Mouse (Mus musculus) heart, adult 2 months (tissue): ENCODE results near the gene Mup11. TPM values are rescaled to one million over a fixed set of nuclear protein-coding genes. Genes with fewer than 3 reads are reported as not detected.
"Not testable (repeated sequence)": the region's sequence is repeated elsewhere in the genome, so short reads cannot be mapped to it uniquely, and the experiment has no call there.

Experiments
- DNase-seq, 2 experiments: peaks; one replicate each; pipeline ENCODE4 v3.0.0; 2021
- H3K27ac ChIP-seq: fragments of 200-600 bp; 2 replicates; pipeline ENCODE4 v1.8.1; 2022
- H3K27me3 ChIP-seq: fragments of 200-500 bp; 2 replicates; pipeline ENCODE4 v1.6.1; 2012; ENCODE audit warnings: mild to moderate bottlenecking, low read length, inconsistent platforms, mixed read lengths; ENCODE audit not compliant: control insufficient read depth, insufficient read depth
- H3K36me3 ChIP-seq: fragments of 200-500 bp; 2 replicates; pipeline ENCODE4 v1.6.1; 2012; ENCODE audit warnings: low read length, inconsistent platforms; ENCODE audit not compliant: control insufficient read depth, insufficient read depth
- H3K4me1 ChIP-seq: fragments of 200-500 bp; 2 replicates; pipeline ENCODE4 v1.6.1; 2011; ENCODE audit warnings: low read length; ENCODE audit not compliant: control insufficient read depth, insufficient read depth
- H3K4me3 ChIP-seq: fragments of 200-600 bp; 2 replicates; pipeline ENCODE4 v1.8.1; 2022
- H3K79me2 ChIP-seq: fragments of 200-500 bp; replicated peaks from 2 replicates; pipeline ENCODE4 v1.6.1; 2012; ENCODE audit warnings: mild to moderate bottlenecking, inconsistent platforms, low read length, moderate library complexity, mixed read lengths; ENCODE audit not compliant: control insufficient read depth, insufficient read depth
- H3K9ac ChIP-seq: fragments of 200-500 bp; 2 replicates; pipeline ENCODE4 v1.6.1; 2012; ENCODE audit warnings: low read depth, mild to moderate bottlenecking, control low read depth, inconsistent platforms, low read length, mixed read lengths
- WGBS: fragments of 180-500 bp; shearing (Covaris S2); methylation state at CpG from one replicate; pipeline ENCODE4 v1.1.7; 2018; 5-methylcytosine and 5-hydroxymethylcytosine counted together
- intact Hi-C: fragments of 180-260 bp; cut with DNase I; formaldehyde crosslinking; loops from one replicate; pipeline ENCODE4 v1.15.1; 2025
- long read RNA-seq: library from polyadenylated mRNA; stranded (forward); transcript quantifications from one replicate; pipeline ENCODE4 v2.0.0, GENCODE M21; 2021
- polyA plus RNA-seq: library from polyadenylated mRNA; depleted of rRNA; stranded (reverse); fragments of >200 nt; gene quantifications from 2 replicates; pipeline ENCODE4 v1.2.3, GENCODE M21; 2012; rRNA removed
- total RNA-seq, 2 experiments: library from RNA; stranded (reverse); gene quantifications; 2 replicates each; pipeline ENCODE4 v1.2.3; 2021

Mup11 gene
- total RNA-seq: not detected
- polyA plus RNA-seq: not detected in 2 replicates
- long read RNA-seq: 0 reads

- 75% methylated on average over 4 of the region's 5 CpGs for WGBS
- H3K27ac ChIP-seq, H3K36me3 ChIP-seq, intact Hi-C loops, H3K9ac ChIP-seq, H3K79me2 ChIP-seq, H3K27me3 ChIP-seq, DNase-seq, H3K4me1 ChIP-seq, H3K4me3 ChIP-seq: not testable (repeated sequence)
Observed at GRCm38 (mm10) chr4:60662311-60662710, at the start of gene Mup11. Gene Mup11 (minus strand): TSS chr4:60662411.

Other genes starting within 250 kb of the Mup11 start
- gene Mup9, start 240.5 kb downstream of the Mup11 start, total RNA-seq: not detected
- not detected in 2 replicates for gene Mup9, start 240.5 kb downstream of the Mup11 start, polyA plus RNA-seq
- not detected for gene Mup1, start 160.5 kb downstream of the Mup11 start, total RNA-seq
- gene Mup1, start 160.5 kb downstream of the Mup11 start, polyA plus RNA-seq: not detected in 2 replicates
- not detected for gene Mup10, start 80.2 kb downstream of the Mup11 start, total RNA-seq
- gene Mup10, start 80.2 kb downstream of the Mup11 start, polyA plus RNA-seq: not detected in 2 replicates
- not detected for gene Mup12, start 78.9 kb upstream of the Mup11 start, total RNA-seq
- gene Mup12, start 78.9 kb upstream of the Mup11 start, polyA plus RNA-seq: not detected in 2 replicates
- 1 to 10 TPM in 1 of 2 experiments, not detected in 1; 4.3 TPM for gene Mup22, start 159.1 kb upstream of the Mup11 start, total RNA-seq
- gene Mup22, start 159.1 kb upstream of the Mup11 start, polyA plus RNA-seq: 0.56 TPM in 1 of 2 replicates, not detected in the other